Mouse (Mus musculus) lung, postnatal 0 days (tissue): Measurements from ENCODE around the gene Cfap43.

Experiments
- CTCF ChIP-seq: IDR thresholded peaks from 2 replicates; pipeline ENCODE4 v1.5.1; 2016; ENCODE audit warnings: antibody characterized with exemption, mild to moderate bottlenecking
- EP300 ChIP-seq: IDR thresholded peaks from 2 replicates; pipeline ENCODE4 v1.6.1; 2016; ENCODE audit warnings: antibody characterized with exemption, mild to moderate bottlenecking, control low read depth

DNA sequence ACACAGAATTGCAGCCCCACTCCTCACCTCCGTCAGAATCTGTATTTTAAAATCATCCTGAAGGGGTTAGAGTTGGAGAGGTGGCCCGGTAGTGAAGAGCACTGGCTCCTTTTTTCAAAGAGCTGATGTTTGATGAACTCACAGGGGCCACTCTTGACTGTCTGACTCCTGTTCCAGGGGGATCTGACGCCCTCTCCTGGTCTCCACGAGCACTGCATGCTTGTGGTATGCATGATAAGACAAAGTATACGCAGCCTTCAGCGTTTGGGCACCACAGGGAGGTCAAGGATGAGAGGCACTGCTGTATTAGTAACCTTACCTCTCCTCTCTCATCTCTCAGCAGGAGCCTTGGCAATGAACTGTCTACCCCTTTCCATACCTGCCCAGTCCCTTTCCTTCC is 19.1 kb downstream of the Cfap43 start:
- peak; percentile 69 for TF ChIP-seq CTCF
- TF ChIP-seq EP300 = no peak
